7 mouse cellular contexts compared by ENCODE assay signal in the genomic region with DNA sequence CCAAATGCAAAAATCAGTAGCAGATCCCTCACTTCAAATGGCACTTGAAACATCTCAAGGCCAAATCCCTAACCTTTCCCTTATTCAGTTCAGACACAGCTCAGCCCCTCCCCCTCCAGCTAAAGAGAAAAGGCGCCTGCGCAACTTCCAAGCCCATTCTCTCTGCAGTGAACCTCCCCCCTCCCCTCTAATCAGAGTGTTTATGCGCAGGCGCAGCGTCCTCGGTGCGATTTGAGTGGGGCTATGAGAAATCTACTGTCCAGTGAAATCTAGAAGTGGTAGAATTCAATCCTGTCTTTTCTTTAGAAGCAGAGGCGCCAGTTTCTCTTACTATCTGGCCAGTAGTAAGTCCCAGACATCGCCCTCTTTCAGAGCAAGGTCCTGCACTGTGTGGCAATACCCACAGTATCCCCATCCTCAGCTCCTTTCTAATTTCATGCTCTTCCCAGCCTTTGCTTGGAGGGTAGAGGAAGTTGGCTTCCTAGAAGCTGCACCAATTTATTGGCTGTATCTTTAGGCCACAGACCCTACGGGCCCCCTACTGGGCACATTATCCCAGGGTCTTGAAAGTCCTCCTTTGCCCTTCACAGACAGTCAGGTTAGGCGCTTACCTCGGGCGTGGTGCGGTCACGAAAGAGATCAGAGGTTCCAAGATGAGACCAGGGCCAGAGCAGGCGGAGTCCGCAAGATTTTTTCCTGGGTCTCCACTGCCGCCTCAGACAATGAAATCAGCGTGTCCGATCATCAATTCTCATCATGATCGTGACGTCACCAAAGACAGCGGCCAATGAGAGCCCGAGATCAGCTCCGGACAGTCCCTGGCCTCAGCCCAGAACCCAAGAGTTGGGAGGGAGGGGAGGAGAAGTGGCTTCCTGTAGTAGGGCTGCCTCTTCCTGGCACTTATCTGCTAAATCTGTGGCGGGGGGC. TPM values are rescaled to one million over a fixed set of nuclear protein-coding genes. Genes with fewer than 3 reads are reported as not detected.
DNase-seq lines count a peak whose midpoint lies in the region; ATAC-seq lines count a peak whose summit lies in the region.

Gene Hdx, minus strand, starts transcription at position 724 of the 927 bp plus-strand sequence.

- peak within 1 kb of the TSS; percentile 52 for H3K4me2 ChIP-seq in intestine, embryonic 16.5 days (ENCODE audit: low read depth, low read length)

- H3K9ac ChIP-seq in intestine, embryonic 16.5 days (ENCODE audit: low read depth, low read length) = peak within 1 kb of the TSS; percentile 62

- H3K36me3 ChIP-seq in embryonic facial prominence, embryonic 10.5 days (replicated peaks) = no peaks in the 10 kb centered on the region
- no peaks in the 10 kb centered on the region for H3K36me3 ChIP-seq in intestine, embryonic 16.5 days (ENCODE audit: control insufficient read depth, insufficient read depth, low read length)

- WGBS in embryonic facial prominence, embryonic 10.5 days = 18% methylated on average over 26 of the region's 26 CpGs
- 21% methylated on average over 26 of the region's 26 CpGs for WGBS in intestine, embryonic 16.5 days

- intact Hi-C loops in left cerebral cortex, postnatal 10 days (cut with DNase I) = no loop called here

- peak within 1 kb of the TSS; percentile 84 for H3K27ac ChIP-seq in embryonic facial prominence, embryonic 10.5 days (replicated peaks)
- no peak within 1 kb of the TSS for H3K27ac ChIP-seq in intestine, embryonic 16.5 days (ENCODE audit: low read length)

- no peaks in the 10 kb centered on the region for H3K4me1 ChIP-seq in embryonic facial prominence, embryonic 10.5 days
- H3K4me1 ChIP-seq in intestine, embryonic 16.5 days (ENCODE audit: control insufficient read depth, insufficient read depth, low read length) = no peaks in the 10 kb centered on the region

- peak within 1 kb of the TSS; percentile 62 for H3K4me3 ChIP-seq in embryonic facial prominence, embryonic 10.5 days
- peak within 1 kb of the TSS; percentile 51 for H3K4me3 ChIP-seq in intestine, embryonic 16.5 days (ENCODE audit: low read length)

- DNase-seq in brain, adult 2 months (ENCODE audit: low read depth, low spot score) = peak; percentile 88
- DNase-seq in embryonic facial prominence, embryonic 10.5 days (ENCODE audit: low spot score) = peak; percentile 83
- DNase-seq in left cerebral cortex, postnatal 10 days (ENCODE audit: extremely low spot score in 1 of 2, low spot score in 2 of 2) = peak; percentile 61 to 75
- DNase-seq in right cerebral cortex, postnatal 4 days = peak; percentile 72

- no peaks in the 10 kb centered on the region for H3K9me3 ChIP-seq in embryonic facial prominence, embryonic 10.5 days
- no peaks in the 10 kb centered on the region for H3K9me3 ChIP-seq in intestine, embryonic 16.5 days (ENCODE audit: control insufficient read depth, low read length)

- peak; percentile 66 for ATAC-seq in granulocyte monocyte progenitor cell, adult 5-6 weeks (replicated peaks; ENCODE audit: poor library complexity, severe bottlenecking)
- peak; percentile 89 for ATAC-seq in intestine, embryonic 16.5 days
- ATAC-seq in megakaryocyte progenitor cell, adult 5-6 weeks (replicated peaks; ENCODE audit: poor library complexity) = peak; percentile 68

- H3K27me3 ChIP-seq in embryonic facial prominence, embryonic 10.5 days (replicated peaks; ENCODE audit: low read depth, poor library complexity, severe bottlenecking) = no peaks in the 10 kb centered on the region
- H3K27me3 ChIP-seq in intestine, embryonic 16.5 days (replicated peaks; ENCODE audit: control insufficient read depth, insufficient read depth, low read length) = no peaks in the 10 kb centered on the region

RNA-seq across cellular contexts. Expression of gene Hdx, which starts in this region (rescaled TPM):
- 2.3 and 2.5 TPM in 2 replicates for polyA plus RNA-seq in embryonic facial prominence, embryonic 10.5 days (2016; fragmentation: Nextera tagmentation; extraction: Ambion mirVana)
- total RNA-seq in granulocyte monocyte progenitor cell, adult 5-6 weeks (2014; fragmentation: Nextera tagmentation) = 0.28 TPM in 1 of 2 replicates, not detected in the other
- 0.13 and 0.15 TPM in 2 replicates for total RNA-seq in granulocyte monocyte progenitor cell, adult 5-6 weeks (2017)
- 0.39 and 0.42 TPM in 2 replicates for polyA plus RNA-seq in intestine, embryonic 16.5 days (2015; fragmentation: Nextera tagmentation; extraction: Ambion mirVana)
- 1 to 10 TPM; 3.8 to 4.3 TPM for total RNA-seq in left cerebral cortex, postnatal 10 days (2021)
- total RNA-seq in megakaryocyte progenitor cell, adult 5-6 weeks (2015) = 0.10 TPM in 2 replicates
- 0.12 and 0.14 TPM in 2 replicates for total RNA-seq in megakaryocyte progenitor cell, adult 5-6 weeks (2017)

Comparison
In these comparisons a context has a peak if more than half of its experiments do, and no peak if none do; other contexts are left out.
1. Peak in ATAC-seq in granulocyte monocyte progenitor cell, adult 5-6 weeks; RNA of the gene not detected or under 1 TPM.
2. Peak in ATAC-seq, H3K4me3 ChIP-seq, H3K9ac ChIP-seq and H3K4me2 ChIP-seq in intestine, embryonic 16.5 days; RNA of the gene not detected or under 1 TPM.
3. Peak in ATAC-seq in megakaryocyte progenitor cell, adult 5-6 weeks; RNA of the gene not detected or under 1 TPM.